Mouse (Mus musculus): ENCODE results near the gene Ift80.
"Not testable (repeated sequence)": the region's sequence is repeated elsewhere in the genome, so short reads cannot be mapped to it uniquely, and the experiment has no call there.

Gene Ift80

GRCm38 (mm10) chr3:68980898-68981297 lies 23.5 kb downstream of the Ift80 start:
- no peak for DNase-seq

GRCm38 (mm10) chr3:68979187-68979586 lies 25.2 kb downstream of the Ift80 start:
- no peak for DNase-seq

- DNase-seq = no peak
Measured at GRCm38 (mm10) chr3:68977696-68978095, 26.7 kb downstream of the Ift80 start.

- DNase-seq = peak; percentile 17
Measured at GRCm38 (mm10) chr3:68975533-68976490, 28.6 kb downstream of the Ift80 start.

- peak; percentile 41 for DNase-seq
Measured at GRCm38 (mm10) chr3:68974639-68975532, 29.5 kb downstream of the Ift80 start.

GRCm38 (mm10) chr3:68973574-68973973 lies 30.8 kb downstream of the Ift80 start:
- DNase-seq = no peak

- DNase-seq = no peak
Measured at GRCm38 (mm10) chr3:68969091-68969590, 35.2 kb downstream of the Ift80 start.

GRCm38 (mm10) chr3:68967404-68967803 lies 37.0 kb downstream of the Ift80 start:
- no peak for DNase-seq

GRCm38 (mm10) chr3:68966527-68967285 lies 37.7 kb downstream of the Ift80 start:
- DNase-seq = no peak

GRCm38 (mm10) chr3:68964682-68965081 lies 39.7 kb downstream of the Ift80 start:
- peak; percentile 34 for DNase-seq

GRCm38 (mm10) chr3:68957413-68957812 lies 47.0 kb downstream of the Ift80 start:
- no peak for DNase-seq

- no peak for DNase-seq
Measured at GRCm38 (mm10) chr3:68956454-68956853, 47.9 kb downstream of the Ift80 start.

GRCm38 (mm10) chr3:68954487-68954886 lies 49.9 kb downstream of the Ift80 start:
- DNase-seq = peak; percentile 51

GRCm38 (mm10) chr3:68952707-68953106 lies 51.7 kb downstream of the Ift80 start:
- DNase-seq = no peak

- DNase-seq = not testable (repeated sequence)
Measured at GRCm38 (mm10) chr3:68951971-68952370, 52.4 kb downstream of the Ift80 start.

GRCm38 (mm10) chr3:68949381-68949780 lies 55.0 kb downstream of the Ift80 start:
- DNase-seq = peak; percentile 19

- DNase-seq = peak; percentile 16
Measured at GRCm38 (mm10) chr3:68948918-68949317, 55.5 kb downstream of the Ift80 start.

GRCm38 (mm10) chr3:68941867-68942266 lies 62.5 kb downstream of the Ift80 start:
- no peak for DNase-seq

- DNase-seq = no peak
Measured at GRCm38 (mm10) chr3:68940311-68940710, 64.1 kb downstream of the Ift80 start.

- no peak for DNase-seq
Measured at GRCm38 (mm10) chr3:68939312-68939711, 65.1 kb downstream of the Ift80 start.

- DNase-seq = no peak
Measured at GRCm38 (mm10) chr3:68936709-68937108, 67.7 kb downstream of the Ift80 start.

- DNase-seq = peak; percentile 27
Measured at GRCm38 (mm10) chr3:68935498-68935897, 68.9 kb downstream of the Ift80 start.

Data from retina, postnatal 1 day (tissue).